Mouse (Mus musculus): ENCODE data around the gene Por. TPM values are rescaled to one million over a fixed set of nuclear protein-coding genes. Genes with fewer than 3 reads are reported as not detected.

Por gene
- total and polyA plus RNA-seq, 3 experiments: 40.3 to 64.4 TPM; not detected in 1

DNA sequence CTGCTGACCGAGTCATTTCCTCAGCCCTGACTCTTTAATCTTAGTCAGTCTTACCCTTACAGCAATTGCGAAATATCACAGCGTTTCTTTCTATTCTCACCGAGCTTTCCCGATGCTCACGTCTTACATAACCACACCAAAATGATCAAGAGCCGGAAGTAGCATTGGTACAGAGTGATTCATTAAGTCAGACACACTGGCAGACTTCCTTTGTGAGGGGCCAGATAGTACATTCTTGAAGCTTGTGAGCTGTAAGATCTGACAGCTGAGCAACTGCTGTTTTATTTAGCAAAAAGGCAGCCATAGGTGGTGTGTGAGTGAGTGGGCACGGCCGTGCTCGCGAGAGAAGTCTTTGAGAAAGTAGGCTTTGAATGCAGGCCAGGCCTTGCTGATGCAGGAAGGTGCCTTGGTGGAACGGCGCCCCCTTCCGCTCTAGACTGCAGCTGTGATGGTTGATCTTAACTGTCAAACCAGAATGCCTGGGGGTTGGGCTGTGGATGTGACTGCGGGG, 32.9 kb downstream of the Por start:
- H3K4me3 ChIP-seq (ENCODE audit: control insufficient read depth in 1 of 2, insufficient read depth in 1 of 2, low read depth in 2 of 2, low read length in 2 of 2): no peak overlapping the region
- DNase-seq (ENCODE audit: low read depth, low spot score): peak; percentile 69
- H3K36me3 ChIP-seq (ENCODE audit: control insufficient read depth in 1 of 2, insufficient read depth in 2 of 2, low read length in 2 of 2): peaks cover 2 to 5% of the 10 kb centered on the region in 2 experiments; a peak in 2 of 4 replicates
- no peak overlapping the region for H3K9ac ChIP-seq (ENCODE audit: control insufficient read depth, low read depth, low read length, poor library complexity, severe bottlenecking)
- no peaks in the 10 kb centered on the region; the same call in 1 of the 2 replicates for H3K79me2 ChIP-seq (ENCODE audit: control insufficient read depth, insufficient read depth, low read length, poor library complexity)
- H3K27ac ChIP-seq (ENCODE audit: control insufficient read depth, low read depth, low read length): peak overlapping the region; percentile 57
- TF ChIP-seq EP300 (IDR thresholded peaks at IDR 0.05; ENCODE audit: low read depth in 1 of 2, low read length in 2 of 2) (0 out of 4 replicates have a peak, but pooled peaks of 1 of the 2 experiments have one; percentile 15), CTCF (IDR thresholded peaks at IDR 0.05 in 2 of 3, conservative IDR thresholded peaks at IDR 0.05 in 1 of 3; ENCODE audit: control insufficient read depth in 1 of 3, insufficient read depth in 1 of 3, low read depth in 2 of 3, low read length in 3 of 3, poor library complexity in 1 of 3, severe bottlenecking in 1 of 3) (peak in 2 of 3 experiments; percentile 37 to 40; a peak in 4 of 6 replicates), TAL1 (IDR thresholded peaks at IDR 0.05; ENCODE audit: low read length) (no peak), CHD2 (IDR thresholded peaks at IDR 0.05; ENCODE audit: low read length) (no peak), MEF2A (IDR thresholded peaks at IDR 0.05; ENCODE audit: extremely low read depth, insufficient replicate concordance, low read depth, low read length, poor library complexity, severe bottlenecking) (no peak), TBP (IDR thresholded peaks at IDR 0.05; ENCODE audit: low read depth, low read length) (no peak), MYB (IDR thresholded peaks at IDR 0.05; ENCODE audit: low read depth, low read length) (no peak), CHD1 (IDR thresholded peaks at IDR 0.05; ENCODE audit: low read depth, low read length) (no peak), POLR2AphosphoS2 (IDR thresholded peaks at IDR 0.05; ENCODE audit: low read length) (no peak), SIN3A (IDR thresholded peaks at IDR 0.05; ENCODE audit: low read length) (no peak), RCOR1 (IDR thresholded peaks at IDR 0.05; ENCODE audit: low read depth, low read length) (no peak), GATA1 (IDR thresholded peaks at IDR 0.05; ENCODE audit: low read depth, low read length) (0 out of 2 replicates have a peak, but pooled peaks have one; percentile 17), RAD21 (IDR thresholded peaks at IDR 0.05; ENCODE audit: low read depth, low read length) (no peak; the same call in 1 of the 2 replicates), MAFK (IDR thresholded peaks at IDR 0.05; ENCODE audit: borderline replicate concordance, low read depth, low read length) (no peak), SMC3 (IDR thresholded peaks at IDR 0.05; ENCODE audit: low read depth, low read length) (no peak), ETS1 (IDR thresholded peaks at IDR 0.05; ENCODE audit: low read depth, low read length) (peak; percentile 54), POLR2A (IDR thresholded peaks at IDR 0.05; ENCODE audit: control insufficient read depth in 1 of 2, insufficient read depth in 1 of 2, low read depth in 1 of 2, low read length in 2 of 2, poor library complexity in 1 of 2) (no peak)
- H3K4me1 ChIP-seq (ENCODE audit: control insufficient read depth in 1 of 2, insufficient read depth in 2 of 2, low read length in 2 of 2): peaks cover 3 to 19% of the 10 kb centered on the region in 2 experiments; a peak in 3 of 4 replicates
- H3K9me3 ChIP-seq (replicated peaks; ENCODE audit: insufficient read depth, low read length): no peaks in the 10 kb centered on the region
- no peaks in the 10 kb centered on the region for H3K27me3 ChIP-seq (ENCODE audit: control insufficient read depth in 1 of 2, insufficient read depth in 2 of 2, low read length in 2 of 2)

DNA sequence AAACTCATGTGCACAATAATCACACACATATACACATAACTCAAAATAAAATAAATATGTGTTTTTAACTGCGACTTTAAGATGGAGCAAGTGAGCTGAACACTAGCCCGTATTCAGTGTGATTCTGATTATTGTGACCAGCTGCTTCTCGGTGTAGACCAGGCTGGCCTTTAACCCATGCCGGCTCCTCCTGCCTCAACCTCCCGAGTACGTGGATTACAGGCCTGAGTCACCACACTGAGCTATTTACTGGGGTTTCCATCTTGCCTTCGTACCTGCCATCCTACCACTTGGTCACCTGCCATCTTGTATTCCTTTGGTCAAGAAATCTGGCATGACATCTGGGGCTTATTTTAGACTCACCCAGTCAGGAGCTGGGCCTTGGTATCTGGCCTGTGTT, 33.6 kb downstream of the Por start:
- H3K27ac ChIP-seq (ENCODE audit: control insufficient read depth, low read depth, low read length): no peak overlapping the region
- H3K4me1 ChIP-seq (ENCODE audit: control insufficient read depth in 1 of 2, insufficient read depth in 2 of 2, low read length in 2 of 2): peaks cover 5 to 22% of the 10 kb centered on the region in 2 experiments; a peak in 3 of 4 replicates
- no peak for DNase-seq (ENCODE audit: low read depth, low spot score)
- no peak overlapping the region for H3K9ac ChIP-seq (ENCODE audit: control insufficient read depth, low read depth, low read length, poor library complexity, severe bottlenecking)
- H3K36me3 ChIP-seq (ENCODE audit: control insufficient read depth in 1 of 2, insufficient read depth in 2 of 2, low read length in 2 of 2): peaks cover 2 to 10% of the 10 kb centered on the region in 2 experiments; a peak in 2 of 4 replicates
- H3K9me3 ChIP-seq (replicated peaks; ENCODE audit: insufficient read depth, low read length): no peaks in the 10 kb centered on the region
- no peak for TF ChIP-seq ZC3H11A (IDR thresholded peaks at IDR 0.05; ENCODE audit: low read depth, low read length)
- TF ChIP-seq BHLHE40 (IDR thresholded peaks at IDR 0.05; ENCODE audit: borderline replicate concordance, low read depth, low read length): no peak
- no peak for TF ChIP-seq MEF2A (IDR thresholded peaks at IDR 0.05; ENCODE audit: extremely low read depth, insufficient replicate concordance, low read depth, low read length, poor library complexity, severe bottlenecking)
- no peak for TF ChIP-seq TBP (IDR thresholded peaks at IDR 0.05; ENCODE audit: low read depth, low read length)
- TF ChIP-seq ZNF384 (IDR thresholded peaks at IDR 0.05; ENCODE audit: low read depth, low read length): no peak
- TF ChIP-seq MXI1 (IDR thresholded peaks at IDR 0.05; ENCODE audit: low read depth, low read length): no peak
- no peaks in the 10 kb centered on the region; the same call in 1 of the 2 replicates for H3K79me2 ChIP-seq (ENCODE audit: control insufficient read depth, insufficient read depth, low read length, poor library complexity)
- no peaks in the 10 kb centered on the region for H3K27me3 ChIP-seq (ENCODE audit: control insufficient read depth in 1 of 2, insufficient read depth in 2 of 2, low read length in 2 of 2)
- H3K4me3 ChIP-seq (ENCODE audit: control insufficient read depth in 1 of 2, insufficient read depth in 1 of 2, low read depth in 2 of 2, low read length in 2 of 2): no peak overlapping the region
